Mouse (Mus musculus) naive thymus-derived CD4-positive, alpha-beta T cell, adult 2 months (primary cell): ENCODE measurements around the gene Rnf186.

Experiments
- DNase-seq: peaks from one replicate; pipeline ENCODE4 v3.0.0-alpha.2; 2011; ENCODE audit warnings: low read depth

The Rnf186 gene

GRCm38 (mm10) chr4:138966866-138967265, at the start of gene Rnf186:
TSS of gene Rnf186 (plus strand) at chr4:138967112.
- DNase-seq, result no peak

- peak; percentile 31 for DNase-seq
Measured at GRCm38 (mm10) chr4:138917282-138917681, 49.6 kb upstream of the Rnf186 start.

- DNase-seq, result no peak
Measured at GRCm38 (mm10) chr4:138921254-138922130, 45.4 kb upstream of the Rnf186 start.

- DNase-seq, result peak; percentile 96
Measured at GRCm38 (mm10) chr4:138922131-138922459, 44.8 kb upstream of the Rnf186 start.

GRCm38 (mm10) chr4:138925561-138925960, 41.4 kb upstream of the Rnf186 start:
- no peak for DNase-seq

GRCm38 (mm10) chr4:138933862-138934261, 33.0 kb upstream of the Rnf186 start:
- no peak for DNase-seq

GRCm38 (mm10) chr4:138934456-138935145, 32.3 kb upstream of the Rnf186 start:
- no peak for DNase-seq

GRCm38 (mm10) chr4:138938495-138939269, 28.2 kb upstream of the Rnf186 start:
- no peak for DNase-seq

- DNase-seq, result no peak
Measured at GRCm38 (mm10) chr4:138939481-138939880, 27.4 kb upstream of the Rnf186 start.

- DNase-seq, result no peak
Measured at GRCm38 (mm10) chr4:138941401-138941800, 25.5 kb upstream of the Rnf186 start.

- DNase-seq, result no peak
Measured at GRCm38 (mm10) chr4:138941966-138942365, 24.9 kb upstream of the Rnf186 start.

- peak; percentile 98 for DNase-seq
Measured at GRCm38 (mm10) chr4:138943730-138944129, 23.2 kb upstream of the Rnf186 start.

GRCm38 (mm10) chr4:138948257-138948656, 18.7 kb upstream of the Rnf186 start:
- DNase-seq, result no peak

- DNase-seq, result no peak
Measured at GRCm38 (mm10) chr4:138958612-138959011, 8.3 kb upstream of the Rnf186 start.

GRCm38 (mm10) chr4:138959120-138959519, 7.8 kb upstream of the Rnf186 start:
- DNase-seq, result no peak

GRCm38 (mm10) chr4:138959926-138960325, 7.0 kb upstream of the Rnf186 start:
- no peak for DNase-seq

GRCm38 (mm10) chr4:138962719-138963118, 4.2 kb upstream of the Rnf186 start:
- DNase-seq, result peak; percentile 44

- no peak for DNase-seq
Measured at GRCm38 (mm10) chr4:138965871-138966270, 1.0 kb upstream of the Rnf186 start.

GRCm38 (mm10) chr4:138967485-138967884, 573 bp downstream of the Rnf186 start:
- no peak for DNase-seq

GRCm38 (mm10) chr4:138968772-138969556, 2.1 kb downstream of the Rnf186 start:
- DNase-seq, result no peak

- no peak for DNase-seq
Measured at GRCm38 (mm10) chr4:138969736-138970135, 2.8 kb downstream of the Rnf186 start.

- DNase-seq, result no peak
Measured at GRCm38 (mm10) chr4:138971371-138971770, 4.5 kb downstream of the Rnf186 start.
